ENCODE assay signal across 16 mouse cellular contexts in the genomic region with DNA sequence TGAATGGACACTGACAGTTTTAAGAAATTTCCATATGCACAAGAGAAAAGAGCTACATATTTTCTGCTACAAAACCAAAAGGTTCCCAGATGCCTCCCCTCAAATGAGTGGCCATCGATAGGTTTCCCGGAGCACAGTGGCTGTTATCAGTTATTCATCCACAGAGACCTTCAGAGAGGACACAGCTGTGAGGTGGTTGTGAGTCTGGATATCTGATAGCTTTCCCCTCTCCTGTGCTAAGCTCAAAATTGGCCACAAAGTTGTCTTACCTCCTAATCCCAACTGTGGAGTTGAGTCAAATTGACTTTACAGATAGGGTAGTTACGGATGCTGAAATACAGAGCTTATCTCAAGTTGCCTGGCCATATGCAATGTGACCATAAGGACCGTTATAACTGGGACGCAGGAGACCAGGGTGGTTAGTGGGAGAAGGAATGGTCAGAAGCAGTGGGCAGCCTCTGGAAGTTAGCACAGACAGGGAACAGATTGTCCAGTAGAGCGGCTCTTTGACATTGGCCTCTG.
A peak's percentile ranks its signal among the peaks of the same experiment; 100 is the strongest.
DNase-seq lines count a peak whose midpoint lies in the region; ATAC-seq and TF ChIP-seq lines count a peak whose summit lies in the region.
"Had no signal": no experiment of that assay in that cellular context is flagged by ENCODE, and none has a peak within 500 bp of the region (broad histone marks: within the 10 kb centered on the region; RNA-seq: fewer than 3 reads in every experiment).

No protein-coding gene starts in this region.

- H3K4me3 ChIP-seq in intestine, embryonic 14.5 days (ENCODE audit: low read depth, low read length): no peak overlapping the region
- no peak overlapping the region for H3K4me3 ChIP-seq in intestine, embryonic 16.5 days (ENCODE audit: low read length)
- H3K4me3 ChIP-seq in E14TG2a.4 (replicated peaks; ENCODE audit: low read length): 0 out of 2 replicates have a peak overlapping the region, but pooled peaks have one; percentile 37
- peak overlapping the region; percentile 40 to 46 for H3K4me3 ChIP-seq in MEL (ENCODE audit: control insufficient read depth in 1 of 2, insufficient read depth in 1 of 2, low read depth in 2 of 2, low read length in 2 of 2)
- peak overlapping the region; percentile 40 for H3K4me3 ChIP-seq in liver, embryonic 15.5 days (replicated peaks)
- H3K4me3 ChIP-seq in midbrain, embryonic 13.5 days (replicated peaks): no peak overlapping the region
- H3K4me3 ChIP-seq: intestine, embryonic 15.5 days had no signal

- peak; percentile 59 to 69 for TF ChIP-seq EP300 in MEL (IDR thresholded peaks at IDR 0.05; ENCODE audit: low read depth in 1 of 2, low read length in 2 of 2)

- H3K4me2 ChIP-seq in intestine, embryonic 14.5 days (ENCODE audit: low read length): no peak overlapping the region
- H3K4me2 ChIP-seq in intestine, embryonic 16.5 days (ENCODE audit: low read depth, low read length): no peak overlapping the region
- peak overlapping the region; percentile 64 for H3K4me2 ChIP-seq in liver, embryonic 15.5 days
- no peak overlapping the region for H3K4me2 ChIP-seq in midbrain, embryonic 13.5 days (replicated peaks)

- H3K27ac ChIP-seq in intestine, embryonic 14.5 days (ENCODE audit: low read depth): no peak overlapping the region
- no peak overlapping the region for H3K27ac ChIP-seq in intestine, embryonic 16.5 days (ENCODE audit: low read length)
- H3K27ac ChIP-seq in MEL (ENCODE audit: control insufficient read depth, low read depth, low read length): peak overlapping the region; percentile 63
- H3K27ac ChIP-seq in liver, embryonic 15.5 days (replicated peaks): no peak overlapping the region
- H3K27ac ChIP-seq in midbrain, embryonic 13.5 days: no peak overlapping the region
- H3K27ac ChIP-seq: embryonic facial prominence, embryonic 13.5 days; forebrain, embryonic 15.5 days; hindbrain, embryonic 12.5 days; intestine, embryonic 15.5 days; lung, embryonic 15.5 days; neural tube, embryonic 12.5 days had no signal

- H3K9ac ChIP-seq in intestine, embryonic 14.5 days (ENCODE audit: low read length): no peak overlapping the region
- no peak overlapping the region for H3K9ac ChIP-seq in intestine, embryonic 16.5 days (ENCODE audit: low read depth, low read length)
- H3K9ac ChIP-seq in MEL (ENCODE audit: control insufficient read depth, low read depth, low read length, poor library complexity, severe bottlenecking): peak overlapping the region; percentile 36
- no peak overlapping the region for H3K9ac ChIP-seq in liver, embryonic 15.5 days
- no peak overlapping the region for H3K9ac ChIP-seq in midbrain, embryonic 13.5 days (replicated peaks)
- H3K9ac ChIP-seq: embryonic facial prominence, embryonic 13.5 days; forebrain, embryonic 15.5 days; heart, embryonic 12.5 days; hindbrain, embryonic 12.5 days; intestine, embryonic 15.5 days; lung, embryonic 15.5 days; neural tube, embryonic 12.5 days had no signal

- H3K36me3 ChIP-seq in intestine, embryonic 14.5 days (ENCODE audit: control insufficient read depth, insufficient read depth, low read length): no peaks in the 10 kb centered on the region
- no peaks in the 10 kb centered on the region for H3K36me3 ChIP-seq in intestine, embryonic 16.5 days (ENCODE audit: control insufficient read depth, insufficient read depth, low read length)
- H3K36me3 ChIP-seq in E14TG2a.4 (ENCODE audit: insufficient read depth, low read length) (no peaks in the 10 kb centered on the region), MEL (ENCODE audit: control insufficient read depth in 1 of 2, insufficient read depth in 2 of 2, low read length in 2 of 2) (peaks cover 0 to 15% of the 10 kb centered on the region in 2 experiments; a peak in 2 of 4 replicates)
- no peaks in the 10 kb centered on the region for H3K36me3 ChIP-seq in liver, embryonic 15.5 days (replicated peaks)
- no peaks in the 10 kb centered on the region for H3K36me3 ChIP-seq in midbrain, embryonic 13.5 days
- H3K36me3 ChIP-seq: embryonic facial prominence, embryonic 13.5 days; forebrain, embryonic 15.5 days; heart, embryonic 12.5 days; hindbrain, embryonic 12.5 days; intestine, embryonic 15.5 days; lung, embryonic 15.5 days; neural tube, embryonic 12.5 days had no signal

- no peaks in the 10 kb centered on the region for H3K27me3 ChIP-seq in intestine, embryonic 14.5 days (replicated peaks; ENCODE audit: control insufficient read depth, insufficient read depth, low read length)
- H3K27me3 ChIP-seq in intestine, embryonic 16.5 days (replicated peaks; ENCODE audit: control insufficient read depth, insufficient read depth, low read length): no peaks in the 10 kb centered on the region
- no peaks in the 10 kb centered on the region for H3K27me3 ChIP-seq in E14TG2a.4 (ENCODE audit: insufficient read depth, low read length)
- H3K27me3 ChIP-seq in MEL (ENCODE audit: control insufficient read depth in 1 of 2, insufficient read depth in 2 of 2, low read length in 2 of 2): no peaks in the 10 kb centered on the region
- H3K27me3 ChIP-seq in liver, embryonic 15.5 days: no peaks in the 10 kb centered on the region
- no peaks in the 10 kb centered on the region for H3K27me3 ChIP-seq in midbrain, embryonic 13.5 days
- H3K27me3 ChIP-seq: embryonic facial prominence, embryonic 13.5 days; forebrain, embryonic 15.5 days; heart, embryonic 12.5 days; hindbrain, embryonic 12.5 days; intestine, embryonic 15.5 days; lung, embryonic 15.5 days; neural tube, embryonic 12.5 days; Patski had no signal

- DNase-seq in intestine, embryonic 14.5 days (ENCODE audit: low spot score): peak; percentile 24
- DNase-seq in MEL (ENCODE audit: low read depth, low spot score): peak; percentile 59
- DNase-seq in heart, postnatal 14 days: no peak
- no peak for DNase-seq in adrenal gland, postnatal 25 days

- H3K9me3 ChIP-seq in intestine, embryonic 14.5 days (ENCODE audit: control insufficient read depth, low read length): no peaks in the 10 kb centered on the region
- H3K9me3 ChIP-seq in intestine, embryonic 16.5 days (ENCODE audit: control insufficient read depth, low read length): no peaks in the 10 kb centered on the region
- H3K9me3 ChIP-seq in E14TG2a.4 (ENCODE audit: low read length) (no peaks in the 10 kb centered on the region), MEL (replicated peaks; ENCODE audit: insufficient read depth, low read length) (no peaks in the 10 kb centered on the region)
- H3K9me3 ChIP-seq in liver, embryonic 15.5 days (replicated peaks): no peaks in the 10 kb centered on the region
- H3K9me3 ChIP-seq in midbrain, embryonic 13.5 days: no peaks in the 10 kb centered on the region
- H3K9me3 ChIP-seq: embryonic facial prominence, embryonic 13.5 days; forebrain, embryonic 15.5 days; heart, embryonic 12.5 days; hindbrain, embryonic 12.5 days; intestine, embryonic 15.5 days; lung, embryonic 15.5 days; neural tube, embryonic 12.5 days had no signal

- H3K79me2 ChIP-seq in MEL (ENCODE audit: control insufficient read depth, insufficient read depth, low read length, poor library complexity): no peaks in the 10 kb centered on the region

- ATAC-seq in intestine, embryonic 14.5 days (replicated peaks; ENCODE audit: low FRiP score, low TSS enrichment, low read depth): no peak
- no peak for ATAC-seq in intestine, embryonic 16.5 days
- ATAC-seq in liver, embryonic 15.5 days (ENCODE audit: insufficient read depth): peak; percentile 40
- ATAC-seq in midbrain, embryonic 13.5 days: no peak

- no peak for TF ChIP-seq RAD21 in MEL (IDR thresholded peaks at IDR 0.05; ENCODE audit: low read depth, low read length)

- 92% methylated on average over 6 of the region's 6 CpGs for WGBS in intestine, embryonic 14.5 days
- WGBS in intestine, embryonic 16.5 days: 88% methylated on average over 6 of the region's 6 CpGs
- 54% methylated on average over 6 of the region's 6 CpGs for WGBS in liver, embryonic 15.5 days (ENCODE audit: insufficient replicate concordance)
- WGBS in midbrain, embryonic 13.5 days: 97% methylated on average over 6 of the region's 6 CpGs

- TF ChIP-seq CTCF in E14TG2a.4 (conservative IDR thresholded peaks at IDR 0.05; ENCODE audit: low read length) (no peak), MEL (IDR thresholded peaks at IDR 0.05 in 2 of 3, conservative IDR thresholded peaks at IDR 0.05 in 1 of 3; ENCODE audit: control insufficient read depth in 1 of 3, insufficient read depth in 1 of 3, low read depth in 2 of 3, low read length in 3 of 3, poor library complexity in 1 of 3, severe bottlenecking in 1 of 3) (no peak)

- peaks cover 4% of the 10 kb centered on the region; the same call in 1 of the 2 replicates for H3K4me1 ChIP-seq in intestine, embryonic 14.5 days (replicated peaks; ENCODE audit: control insufficient read depth, insufficient read depth, low read length)
- 0 out of 2 replicates have a peak, but pooled peaks cover 2% of the 10 kb centered on the region for H3K4me1 ChIP-seq in intestine, embryonic 16.5 days (ENCODE audit: control insufficient read depth, insufficient read depth, low read length)
- peaks cover 29% of the 10 kb centered on the region for H3K4me1 ChIP-seq in E14TG2a.4 (replicated peaks; ENCODE audit: low read depth, low read length)
- H3K4me1 ChIP-seq in MEL (ENCODE audit: control insufficient read depth in 1 of 2, insufficient read depth in 2 of 2, low read length in 2 of 2): peaks cover 15 to 16% of the 10 kb centered on the region in 2 experiments; a peak in 3 of 4 replicates
- peaks cover 23% of the 10 kb centered on the region for H3K4me1 ChIP-seq in liver, embryonic 15.5 days (replicated peaks)
- H3K4me1 ChIP-seq in midbrain, embryonic 13.5 days (replicated peaks): no peaks in the 10 kb centered on the region; the same call in 1 of the 2 replicates
- H3K4me1 ChIP-seq: embryonic facial prominence, embryonic 13.5 days; intestine, embryonic 15.5 days; neural tube, embryonic 12.5 days had no signal

- TF ChIP-seq POLR2A in MEL (IDR thresholded peaks at IDR 0.05; ENCODE audit: control insufficient read depth in 1 of 2, insufficient read depth in 1 of 2, low read depth in 1 of 2, low read length in 2 of 2, poor library complexity in 1 of 2): no peak

- intact Hi-C loops in heart, postnatal 14 days (cut with DNase I): loop anchor here (10.0 kb wide), 1 partner anchor 346 kb away; no protein-coding TSS in a partner anchor

TF ChIP-seq in MEL, 35 proteins besides CTCF, POLR2A, EP300 and RAD21 (continues in another document):
- TF ChIP-seq ETS1 (IDR thresholded peaks at IDR 0.05; ENCODE audit: low read depth, low read length) (peak; percentile 68), SIN3A (IDR thresholded peaks at IDR 0.05; ENCODE audit: low read length) (no peak), MAX (IDR thresholded peaks at IDR 0.05; ENCODE audit: low read length) (peak; percentile 38; the same call in 1 of the 2 replicates), GATA1 (IDR thresholded peaks at IDR 0.05; ENCODE audit: low read depth, low read length) (peak; percentile 40; the same call in 1 of the 2 replicates), MAZ (IDR thresholded peaks at IDR 0.05; ENCODE audit: low read depth, low read length) (no peak), USF2 (IDR thresholded peaks at IDR 0.05; ENCODE audit: borderline replicate concordance in 1 of 2, insufficient read depth in 1 of 2, low read depth in 1 of 2, low read length in 2 of 2) (no peak), TAL1 (IDR thresholded peaks at IDR 0.05; ENCODE audit: low read length) (peak; percentile 35), MYB (IDR thresholded peaks at IDR 0.05; ENCODE audit: low read depth, low read length) (peak; percentile 54; the same call in 1 of the 2 replicates), TCF12 (IDR thresholded peaks at IDR 0.05; ENCODE audit: low read depth, low read length) (peak; percentile 55)

Comparison
In these comparisons a context has a peak if more than half of its experiments do, and no peak if none do; other contexts are left out.
1. DNase-seq: peak in intestine, embryonic 14.5 days (single experiment) and MEL (single experiment); none in heart, postnatal 14 days (0 of 2) and adrenal gland, postnatal 25 days (single experiment).
2. H3K4me3 ChIP-seq: peak in E14TG2a.4 (single experiment), MEL (2 of 2) and liver, embryonic 15.5 days (single experiment); none in intestine, embryonic 14.5 days (single experiment), intestine, embryonic 16.5 days (single experiment) and midbrain, embryonic 13.5 days (single experiment).